Mouse (Mus musculus) midbrain, embryonic 14.5 days (tissue): ENCODE measurements at regions not wholly inside any gene's neighbourhood (a gene's known extent, or its start where the extent isn't known, plus 50 kb on each side); places are given as distances from the start of the nearest gene placed in this dataset.

Experiments used
- ATAC-seq: fragments of 200-750 bp; cut with Nextera tagmentation; 2 replicates; pipeline ENCODE4 v1.8.0; 2017; ENCODE audit warnings: moderate number of reproducible peaks, moderate library complexity; ENCODE audit not compliant: low FRiP score, low TSS enrichment
- DNase-seq: peaks from one replicate; pipeline ENCODE4 v3.0.0-alpha.2; 2015
- H3K27ac ChIP-seq: fragments of 300-500 bp; sonication (generic); replicated peaks from 2 replicates; pipeline ENCODE4 v1.5.1; 2014; ENCODE audit warnings: mild to moderate bottlenecking, low read depth, low read length, moderate library complexity
- H3K27me3 ChIP-seq: fragments of 300-500 bp; sonication (generic); 2 replicates; pipeline ENCODE4 v1.6.1; 2014; ENCODE audit warnings: low read length, control low read depth, mixed read lengths; ENCODE audit not compliant: control insufficient read depth, insufficient read depth
- H3K36me3 ChIP-seq: fragments of 300-500 bp; sonication (generic); 2 replicates; pipeline ENCODE4 v1.6.1; 2014; ENCODE audit warnings: low read length, control low read depth; ENCODE audit not compliant: control insufficient read depth, insufficient read depth
- H3K4me1 ChIP-seq: fragments of 300-500 bp; sonication (generic); 2 replicates; pipeline ENCODE4 v1.6.1; 2014; ENCODE audit warnings: mild to moderate bottlenecking, antibody characterized with exemption, low read length, control low read depth; ENCODE audit not compliant: control insufficient read depth, insufficient read depth
- H3K4me2 ChIP-seq: fragments of 300-500 bp; sonication (generic); 2 replicates; pipeline ENCODE4 v1.6.1; 2014; ENCODE audit warnings: mild to moderate bottlenecking, low read length, moderate library complexity
- H3K4me3 ChIP-seq: fragments of 300-500 bp; sonication (generic); replicated peaks from 2 replicates; pipeline ENCODE4 v1.5.1; 2014; ENCODE audit warnings: low read depth, low read length
- H3K9ac ChIP-seq: fragments of 300-500 bp; sonication (generic); replicated peaks from 2 replicates; pipeline ENCODE4 v1.6.1; 2014; ENCODE audit warnings: mild to moderate bottlenecking, low read length, moderate library complexity
- H3K9me3 ChIP-seq: fragments of 300-500 bp; sonication (generic); 2 replicates; pipeline ENCODE4 v1.6.1; 2016; ENCODE audit warnings: low read length, control low read depth, mixed read lengths; ENCODE audit not compliant: control insufficient read depth
- WGBS: fragments of 180-500 bp; shearing (Covaris S2); extraction: QIAGEN DNeasy Blood & Tissue Kit; methylation state at CpG from one replicate; pipeline ENCODE4 v1.1.7; 2014; 5-methylcytosine and 5-hydroxymethylcytosine counted together

DNA sequence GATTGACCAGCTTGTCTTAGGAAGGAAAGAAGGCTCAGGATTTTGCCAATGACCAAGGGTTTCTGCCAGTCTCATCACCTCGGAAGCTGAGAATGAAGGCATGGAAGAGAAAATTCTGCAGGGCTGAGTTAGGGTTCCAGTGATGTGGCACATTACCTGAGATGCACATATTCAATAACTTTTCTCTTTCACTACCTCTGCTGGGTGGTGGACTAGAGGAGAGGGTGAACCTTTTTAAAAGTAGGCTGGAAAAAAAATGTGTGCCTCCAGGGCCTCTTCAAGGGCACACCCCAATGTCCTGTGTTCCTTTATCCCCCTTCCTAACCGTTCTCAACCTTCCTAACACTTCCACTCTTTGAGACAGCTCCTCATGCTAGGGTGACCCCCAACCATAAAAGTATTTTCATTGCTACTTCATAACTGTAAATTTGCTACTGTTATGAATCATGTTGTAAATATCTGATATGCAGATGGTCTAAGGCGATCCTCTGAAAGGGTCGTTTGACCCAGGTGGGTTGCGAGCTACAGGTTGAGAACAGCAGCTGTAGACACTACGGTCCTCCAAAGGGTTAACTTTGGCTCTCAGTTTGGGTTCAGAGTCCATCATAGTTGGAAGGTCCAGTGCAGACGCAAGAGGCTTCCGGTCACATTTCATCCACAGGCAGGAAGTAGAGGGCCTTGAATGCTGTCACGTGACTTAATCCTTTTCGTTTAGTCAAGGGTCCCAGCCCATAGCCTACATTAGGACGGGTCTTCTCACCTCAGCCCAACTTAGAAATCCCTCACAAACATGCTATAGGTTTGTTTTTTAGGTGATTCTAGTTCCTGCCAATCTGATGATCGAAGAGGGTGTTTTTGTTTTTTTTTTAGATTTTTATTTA, 75.1 kb upstream of the Cpsf6 start:
- Histone ChIP-seq H3K4me1 (no peaks in the 10 kb centered on the region), H3K9me3 (no peaks in the 10 kb centered on the region), H3K9ac (no peak overlapping the region), H3K4me3 (no peak overlapping the region), H3K27me3 (no peaks in the 10 kb centered on the region), H3K36me3 (no peaks in the 10 kb centered on the region), H3K27ac (no peak overlapping the region), H3K4me2 (no peak overlapping the region)
- no peak for DNase-seq
- 67% methylated on average over 12 of the region's 12 CpGs for WGBS
- no peak for ATAC-seq

DNA sequence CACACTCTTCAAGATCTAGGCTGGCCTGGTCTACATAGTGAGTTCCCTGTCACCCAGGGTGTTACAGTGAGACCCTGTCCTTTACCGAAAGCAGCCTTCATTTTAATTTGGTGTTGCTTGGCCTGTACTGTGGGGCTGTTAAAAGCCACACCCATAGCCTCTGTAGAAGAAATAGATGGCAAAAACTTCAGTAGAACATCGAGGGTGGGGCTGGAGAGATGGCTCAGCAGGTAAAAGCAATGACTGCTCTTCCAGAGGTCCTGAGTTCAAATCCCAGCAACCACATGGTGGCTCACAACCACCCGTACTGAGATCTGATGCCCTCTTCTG, 74.3 kb upstream of the Cpsf6 start:
- H3K36me3 ChIP-seq = no peaks in the 10 kb centered on the region
- WGBS = 88% methylated on average over 3 of the region's 3 CpGs
- H3K4me1 ChIP-seq = no peaks in the 10 kb centered on the region
- H3K4me2 ChIP-seq = no peak overlapping the region
- ATAC-seq (no peak), DNase-seq (no peak)
- H3K4me3 ChIP-seq = no peak overlapping the region
- H3K27ac ChIP-seq = no peak overlapping the region
- H3K9me3 ChIP-seq = no peaks in the 10 kb centered on the region
- no peak overlapping the region for H3K9ac ChIP-seq
- H3K27me3 ChIP-seq = no peaks in the 10 kb centered on the region

DNA sequence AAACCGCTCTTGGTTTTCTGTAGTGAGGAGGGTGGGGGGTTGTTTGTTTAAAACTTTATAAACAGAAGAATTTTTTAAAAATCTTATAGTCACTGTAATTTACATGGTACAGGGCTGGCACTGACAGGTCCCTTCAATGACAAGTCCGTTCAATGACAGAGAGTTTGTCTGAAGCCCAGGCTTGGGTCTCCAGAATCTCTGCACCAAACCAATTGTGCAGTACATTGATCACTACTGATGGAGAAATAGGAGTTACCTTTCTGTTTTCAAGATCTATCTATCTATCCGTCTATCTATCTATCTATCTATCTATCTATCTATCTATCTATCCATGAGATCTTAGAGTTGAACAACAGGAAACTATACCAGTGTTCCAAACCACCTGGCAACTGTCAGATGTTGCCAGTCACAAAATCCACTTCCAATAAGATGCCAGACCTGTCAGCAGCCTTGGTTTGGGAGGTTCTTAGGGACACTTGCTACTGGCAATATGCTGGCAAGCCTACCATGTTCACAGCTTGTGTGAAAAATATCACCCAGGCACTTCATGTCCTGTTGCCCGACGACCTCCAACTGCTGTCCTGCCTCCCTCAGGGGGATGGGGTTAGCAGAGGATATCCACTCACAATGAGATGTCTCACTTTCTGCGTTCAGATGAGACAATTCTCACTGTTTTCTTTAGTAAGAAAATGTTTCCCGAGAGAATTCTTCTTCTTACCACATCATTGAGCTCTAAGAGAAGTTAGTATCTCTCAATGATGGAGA, 73.8 kb upstream of the Cpsf6 start:
- Histone ChIP-seq H3K9ac (no peak overlapping the region), H3K4me3 (no peak overlapping the region), H3K4me2 (no peak overlapping the region), H3K9me3 (no peaks in the 10 kb centered on the region), H3K4me1 (no peaks in the 10 kb centered on the region), H3K27me3 (no peaks in the 10 kb centered on the region), H3K27ac (no peak overlapping the region), H3K36me3 (no peaks in the 10 kb centered on the region)
- 89% methylated on average over 7 of the region's 7 CpGs for WGBS
- DNase-seq = no peak
- ATAC-seq = no peak

DNA sequence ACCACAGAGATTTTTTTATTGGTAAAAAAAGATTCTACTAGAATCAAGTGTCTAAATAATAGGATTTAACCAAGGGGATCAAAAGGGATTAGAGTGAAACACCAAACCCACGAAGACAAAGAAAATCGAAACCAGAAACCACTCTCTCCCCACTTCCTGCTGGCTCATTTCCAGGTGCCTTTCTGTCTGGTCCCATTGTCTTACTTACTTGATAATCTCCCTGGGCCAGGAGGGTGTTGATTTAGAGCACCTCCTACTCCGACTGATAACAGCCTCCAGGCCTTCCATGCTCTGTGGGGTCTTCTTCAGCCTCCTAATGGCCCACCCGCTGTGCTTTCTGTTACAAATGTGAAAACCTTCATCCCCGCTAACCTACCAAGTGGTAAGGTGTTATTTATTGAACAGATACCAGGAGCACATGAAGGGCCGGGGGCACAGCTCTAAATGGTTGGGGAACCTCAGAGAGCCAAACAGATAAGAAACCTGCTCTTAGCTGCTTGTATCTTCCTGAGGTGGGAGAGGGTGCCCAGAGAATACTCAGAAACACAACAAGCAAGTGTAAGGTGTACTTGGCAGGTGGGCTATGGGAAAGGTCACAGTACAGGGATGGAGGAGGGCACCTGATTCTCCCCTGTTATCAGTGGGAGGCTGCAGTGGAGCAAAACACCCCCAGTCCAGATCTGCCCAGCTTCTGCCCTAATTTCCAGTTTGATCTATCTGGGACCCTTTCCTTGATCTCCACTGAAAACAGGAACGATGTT, 72.6 kb upstream of the Cpsf6 start:
- no peaks in the 10 kb centered on the region for H3K4me1 ChIP-seq
- no peak overlapping the region for H3K27ac ChIP-seq
- H3K9ac ChIP-seq = no peak overlapping the region
- 29% methylated on average over 7 of the region's 7 CpGs for WGBS
- no peaks in the 10 kb centered on the region for H3K9me3 ChIP-seq
- H3K4me3 ChIP-seq = no peak overlapping the region
- DNase-seq (peak; percentile 42), ATAC-seq (no peak)
- no peaks in the 10 kb centered on the region for H3K27me3 ChIP-seq
- no peaks in the 10 kb centered on the region for H3K36me3 ChIP-seq
- no peak overlapping the region for H3K4me2 ChIP-seq

DNA sequence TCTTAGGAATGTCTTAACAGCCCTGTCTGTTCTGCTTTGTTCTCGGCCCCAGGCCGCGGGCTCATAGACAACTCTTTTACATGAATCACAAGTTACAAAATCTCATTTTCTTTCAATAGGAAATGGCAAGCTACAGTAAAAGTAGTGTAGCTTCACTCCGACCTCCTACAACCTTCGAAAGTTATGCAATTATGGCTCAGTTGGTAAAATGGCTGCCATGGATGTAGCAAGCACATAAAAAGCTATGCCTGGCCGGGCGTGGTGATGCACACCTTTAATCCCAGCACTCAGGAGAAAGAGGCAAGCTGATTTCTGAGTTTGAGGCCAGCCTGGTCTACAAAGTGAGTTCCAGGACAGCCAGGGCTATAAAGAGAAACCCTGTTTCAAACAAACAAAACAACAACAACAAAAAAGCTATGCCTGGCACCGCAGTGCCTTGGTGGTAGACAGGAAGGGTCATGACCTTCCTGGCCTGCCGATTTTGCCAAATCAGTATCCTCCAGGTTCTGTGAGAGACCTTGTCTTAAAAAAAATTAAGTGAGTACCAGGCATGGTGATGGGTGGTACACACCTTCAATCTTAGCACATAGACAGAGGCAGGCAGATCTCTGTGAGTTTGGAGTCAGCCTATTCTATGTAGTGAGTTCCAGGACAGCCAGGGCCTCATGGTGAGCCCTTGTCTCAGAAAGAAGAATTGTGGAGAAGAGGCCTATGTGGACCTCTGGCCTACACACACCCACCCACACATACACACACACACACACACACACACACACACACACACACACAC, 71.8 kb upstream of the Cpsf6 start:
- Histone ChIP-seq H3K4me1 (no peaks in the 10 kb centered on the region), H3K27ac (no peak overlapping the region), H3K4me3 (no peak overlapping the region), H3K9ac (no peak overlapping the region), H3K36me3 (no peaks in the 10 kb centered on the region), H3K4me2 (no peak overlapping the region), H3K27me3 (no peaks in the 10 kb centered on the region), H3K9me3 (no peaks in the 10 kb centered on the region)
- DNase-seq (no peak), ATAC-seq (no peak)
- 93% methylated on average over 9 of the region's 9 CpGs for WGBS

DNA sequence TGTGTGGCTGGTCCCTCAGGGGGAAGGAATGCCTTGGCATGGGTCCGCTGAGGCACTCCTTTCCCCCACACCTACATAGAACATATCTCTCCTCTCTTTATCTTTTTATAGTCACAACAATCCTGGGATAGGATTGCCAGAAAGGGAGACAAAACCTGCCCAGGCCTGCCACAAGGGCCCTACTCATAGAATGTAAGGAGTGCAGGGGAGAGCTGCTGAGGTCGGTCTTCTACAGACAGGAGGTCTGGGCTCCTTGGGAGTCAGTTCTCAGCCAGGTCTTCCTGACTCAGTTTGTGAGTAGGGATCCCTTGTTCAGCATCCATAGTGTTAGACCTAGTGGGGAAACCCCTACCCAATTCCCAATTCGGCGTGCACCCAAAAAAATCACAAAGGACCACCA, 70.8 kb upstream of the Cpsf6 start:
- ATAC-seq = no peak
- no peak for DNase-seq
- Histone ChIP-seq H3K4me3 (no peak overlapping the region), H3K4me2 (no peak overlapping the region), H3K4me1 (no peaks in the 10 kb centered on the region), H3K9me3 (no peaks in the 10 kb centered on the region), H3K9ac (no peak overlapping the region), H3K27me3 (no peaks in the 10 kb centered on the region), H3K36me3 (no peaks in the 10 kb centered on the region), H3K27ac (no peak overlapping the region)
- 95% methylated on average over 4 of the region's 4 CpGs for WGBS

DNA sequence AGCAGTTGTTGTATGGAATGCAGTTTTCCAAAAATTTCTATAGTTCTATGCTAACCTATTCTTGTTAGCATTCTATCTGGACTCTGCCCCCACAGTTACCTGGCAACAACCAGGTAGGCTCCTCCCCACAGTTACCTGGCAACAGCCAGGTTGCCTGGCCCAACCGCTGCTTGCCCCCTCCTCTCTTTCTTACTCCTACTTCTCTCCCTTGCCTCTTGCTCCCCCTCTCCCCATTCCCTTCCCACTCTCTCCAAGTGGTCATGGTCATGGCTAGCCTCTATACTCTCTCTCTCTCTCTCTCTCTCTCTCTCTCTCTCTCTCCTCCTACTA, 70.4 kb upstream of the Cpsf6 start:
- Histone ChIP-seq H3K4me2 (no peak overlapping the region), H3K9me3 (no peaks in the 10 kb centered on the region), H3K36me3 (no peaks in the 10 kb centered on the region), H3K4me3 (no peak overlapping the region), H3K27ac (no peak overlapping the region), H3K9ac (no peak overlapping the region), H3K27me3 (no peaks in the 10 kb centered on the region), H3K4me1 (no peaks in the 10 kb centered on the region)
- DNase-seq = no peak
- no peak for ATAC-seq
- WGBS = 89% methylated on average over 1 of the region's 1 CpGs

DNA sequence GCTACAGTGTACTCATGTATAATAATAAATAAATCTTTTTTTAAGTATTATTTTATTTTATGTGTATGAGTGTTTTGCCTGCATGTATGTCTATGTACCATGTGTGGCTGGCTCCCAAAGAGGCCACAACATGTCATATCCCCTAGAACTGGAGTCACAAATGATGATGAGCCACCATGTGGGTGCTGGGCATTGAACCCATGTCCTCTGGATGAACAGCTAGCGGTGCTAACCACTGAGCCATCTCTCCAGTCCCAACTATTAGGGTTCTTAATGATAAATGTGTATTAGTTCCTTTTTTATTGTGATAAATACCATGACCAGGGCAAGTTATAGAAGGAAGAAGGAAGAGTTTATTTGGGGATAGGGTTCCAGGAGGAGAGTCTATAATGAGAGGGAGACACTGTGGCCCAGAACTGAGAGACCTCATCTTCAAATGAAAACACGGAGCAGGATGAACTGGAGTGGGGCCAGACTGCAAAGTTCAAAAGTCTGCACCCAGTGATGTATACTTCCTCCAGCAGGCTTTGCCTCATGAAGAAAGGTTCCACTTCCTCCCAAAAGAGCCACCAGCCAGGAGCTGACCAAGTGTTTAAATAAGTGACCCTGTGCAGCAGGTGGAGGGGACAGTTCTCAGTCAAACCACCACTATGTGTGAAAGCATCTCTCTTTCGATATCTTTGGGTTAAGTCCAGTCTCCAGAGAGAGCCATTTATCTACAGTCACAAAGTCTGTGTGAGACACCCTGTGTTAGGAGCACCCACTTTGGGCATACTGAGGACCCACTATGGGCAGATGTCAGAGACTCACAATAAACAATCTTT, 69.8 kb upstream of the Cpsf6 start:
- Histone ChIP-seq H3K27ac (no peak overlapping the region), H3K9ac (no peak overlapping the region), H3K9me3 (no peaks in the 10 kb centered on the region), H3K27me3 (no peaks in the 10 kb centered on the region), H3K4me3 (no peak overlapping the region), H3K36me3 (no peaks in the 10 kb centered on the region), H3K4me1 (no peaks in the 10 kb centered on the region), H3K4me2 (no peak overlapping the region)
- 90% methylated on average over 3 of the region's 3 CpGs for WGBS
- DNase-seq (no peak), ATAC-seq (no peak)
